Mouse (Mus musculus) thymus, adult 18-20 months (tissue): ENCODE data around the gene Gm21708.
"Not testable (repeated sequence)": the region's sequence is repeated elsewhere in the genome, so short reads cannot be mapped to it uniquely, and the experiment has no call there.

Source experiments
- DNase-seq, 2 experiments: peaks; one replicate each; pipeline ENCODE4 v3.0.0; 2022; ENCODE audit warnings: mixed read lengths in 2 of 2

Gm21708 gene

DNA sequence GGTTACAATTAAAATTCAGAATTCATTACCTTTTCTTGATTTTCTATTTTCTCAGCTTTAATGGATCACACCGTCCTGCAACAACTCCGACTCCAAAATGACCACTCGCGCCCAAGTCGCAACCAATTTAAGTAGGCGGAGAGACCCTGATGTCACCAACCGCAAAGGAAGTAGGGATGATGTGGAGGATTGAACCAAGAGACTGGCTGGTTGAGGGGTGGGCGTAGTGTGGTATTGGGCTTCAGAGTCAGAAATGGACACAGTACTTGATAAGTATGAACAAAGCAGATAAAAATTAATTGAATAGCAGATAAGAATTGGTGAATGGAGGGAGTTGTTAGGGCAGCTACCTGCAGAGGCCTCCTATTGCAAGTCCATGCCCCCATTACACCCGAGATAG is at the start of gene Gm21708, which contains the start of gene Gm21704:
TSS of gene Gm21708 (minus strand) at position 101 of the 400 bp plus-strand sequence.
TSS of gene Gm21704 (minus strand) at position 101 of the 400 bp plus-strand sequence.
- not testable (repeated sequence) for DNase-seq
